Mouse (Mus musculus) liver, adult 2 months (tissue): ENCODE results near the gene Gm20795. TPM values are rescaled to one million over a fixed set of nuclear protein-coding genes. Genes with fewer than 3 reads are reported as not detected.
"Not testable (repeated sequence)": the region's sequence is repeated elsewhere in the genome, so short reads cannot be mapped to it uniquely, and the experiment has no call there.

ENCODE experiments used
- DNase-seq: peaks from one replicate; pipeline ENCODE4 v3.0.0-alpha.2; 2011; ENCODE audit warnings: low read depth, low spot score; ENCODE audit errors: extremely low read depth
- H3K27ac ChIP-seq: fragments of 200-500 bp; replicated peaks from 2 replicates; pipeline ENCODE4 v1.5.1; 2012; ENCODE audit warnings: low read depth, mild to moderate bottlenecking, control low read depth, inconsistent platforms, low read length; ENCODE audit not compliant: insufficient read depth
- H3K27me3 ChIP-seq: fragments of 200-500 bp; 2 replicates; pipeline ENCODE4 v1.6.1; 2012; ENCODE audit warnings: mild to moderate bottlenecking, moderate library complexity, low read length, inconsistent platforms; ENCODE audit not compliant: control insufficient read depth, insufficient read depth
- H3K36me3 ChIP-seq: fragments of 200-500 bp; 2 replicates; pipeline ENCODE4 v1.6.1; 2012; ENCODE audit warnings: low read length, inconsistent platforms; ENCODE audit not compliant: control insufficient read depth, insufficient read depth
- H3K4me1 ChIP-seq: fragments of 200-500 bp; 2 replicates; pipeline ENCODE4 v1.6.1; 2011; ENCODE audit warnings: low read length; ENCODE audit not compliant: control insufficient read depth, insufficient read depth
- H3K4me3 ChIP-seq: fragments of 200-500 bp; 2 replicates; pipeline ENCODE4 v1.5.1; 2011; ENCODE audit warnings: low read depth, mild to moderate bottlenecking, control low read depth, low read length, moderate library complexity; ENCODE audit not compliant: insufficient read depth
- H3K79me2 ChIP-seq: fragments of 200-500 bp; 2 replicates; pipeline ENCODE4 v1.6.1; 2012; ENCODE audit warnings: inconsistent platforms, mild to moderate bottlenecking, low read length, moderate library complexity; ENCODE audit not compliant: control insufficient read depth, insufficient read depth
- H3K9ac ChIP-seq: fragments of 200-500 bp; 2 replicates; pipeline ENCODE4 v1.6.1; 2012; ENCODE audit warnings: low read depth, mild to moderate bottlenecking, control low read depth, inconsistent platforms, low read length
- WGBS: fragments of 180-500 bp; shearing (Covaris S2); methylation state at CpG from one replicate; pipeline ENCODE4 v1.1.7; 2018; 5-methylcytosine and 5-hydroxymethylcytosine counted together
- polyA plus RNA-seq: library from polyadenylated mRNA; depleted of rRNA; stranded (reverse); fragments of >200 nt; gene quantifications from 2 replicates; pipeline ENCODE4 v1.2.3, GENCODE M21; 2012; rRNA removed
- total RNA-seq: library from RNA; depleted of rRNA; stranded (reverse); fragments of >200 nt; gene quantifications from 2 replicates; pipeline ENCODE4 v1.2.3, GENCODE M21; 2014; rRNA removed

Gm20795 gene
- total RNA-seq = not detected in 2 replicates
- not detected in 2 replicates for polyA plus RNA-seq

GRCm38 (mm10) chrY:40804614-40805013 lies at the start of gene Gm20795:
Gene Gm20795, plus strand, starts transcription at chrY:40804914.
- H3K4me3 ChIP-seq, H3K27me3 ChIP-seq, DNase-seq, H3K79me2 ChIP-seq, H3K27ac ChIP-seq, H3K9ac ChIP-seq, H3K36me3 ChIP-seq, H3K4me1 ChIP-seq: not testable (repeated sequence)

GRCm38 (mm10) chrY:40775665-40776064 lies 29.0 kb upstream of the Gm20795 start, which contains the start of gene Gm21797:
Gene Gm21797, minus strand, starts transcription at chrY:40775765.
- not testable (repeated sequence) for H3K4me1 ChIP-seq, H3K9ac ChIP-seq, H3K27ac ChIP-seq, H3K79me2 ChIP-seq, DNase-seq, H3K27me3 ChIP-seq, H3K4me3 ChIP-seq, H3K36me3 ChIP-seq
- WGBS = no CpG with 5 or more reads among the region's 3 CpGs

Other genes with a start within 250 kb of the Gm20795 start
- gene Gm21852, start 152.9 kb upstream of the Gm20795 start, total RNA-seq = not detected in 2 replicates
- gene Gm21852, start 152.9 kb upstream of the Gm20795 start, polyA plus RNA-seq = not detected in 2 replicates
- not detected in 2 replicates for gene Gm21797, start 29.1 kb upstream of the Gm20795 start, total RNA-seq
- not detected in 2 replicates for gene Gm21797, start 29.1 kb upstream of the Gm20795 start, polyA plus RNA-seq